Mouse (Mus musculus): ENCODE data around the gene Grin2b.

DNA sequence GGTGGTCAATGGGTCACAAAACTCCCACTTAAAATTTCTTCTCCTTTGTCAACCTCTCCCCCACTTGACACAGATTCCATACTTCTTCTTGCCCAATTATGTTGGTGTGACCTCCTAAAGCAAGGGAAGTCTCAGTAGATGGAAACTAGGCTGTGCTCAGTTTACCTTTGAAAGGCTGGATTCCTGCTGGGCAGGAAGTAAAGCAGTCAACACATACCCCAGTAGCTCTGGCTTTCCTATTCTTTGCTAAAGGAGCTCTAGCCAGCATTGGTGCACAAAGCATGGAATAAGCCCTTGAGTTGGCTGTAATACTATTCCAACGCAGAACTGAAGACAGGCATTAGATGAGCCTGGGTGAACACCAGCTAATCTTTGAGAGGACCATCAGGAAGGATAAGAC is 459.1 kb downstream of the Grin2b start:
- TF ChIP-seq CTCF (IDR thresholded peaks at IDR 0.05; ENCODE audit: low read depth, low read length) (no peak), POLR2A (IDR thresholded peaks at IDR 0.05; ENCODE audit: extremely low read depth, insufficient read depth, low read length) (no peak)
